Mouse (Mus musculus) forebrain, embryonic 11.5 days (tissue): ENCODE results near the gene Pgls. TPM values are rescaled to one million over a fixed set of nuclear protein-coding genes. Genes with fewer than 3 reads are reported as not detected.

Source experiments
- ATAC-seq: fragments of 200-750 bp; cut with Nextera tagmentation; replicated peaks from 2 replicates; pipeline ENCODE4 v1.8.0; 2017; ENCODE audit warnings: moderate TSS enrichment; ENCODE audit not compliant: low FRiP score
- DNase-seq: peaks from one replicate; pipeline ENCODE4 v3.0.0-alpha.2; 2017; ENCODE audit warnings: low spot score
- H3K27ac ChIP-seq: fragments of 300-500 bp; sonication (generic); 2 replicates; pipeline ENCODE4 v1.5.1; 2014; ENCODE audit warnings: low read depth, low read length
- H3K27me3 ChIP-seq: fragments of 300-500 bp; sonication (generic); 2 replicates; pipeline ENCODE4 v1.6.1; 2014; ENCODE audit warnings: mild to moderate bottlenecking, low read length, mixed read lengths; ENCODE audit not compliant: control insufficient read depth, insufficient read depth
- H3K36me3 ChIP-seq: fragments of 300-500 bp; sonication (generic); 2 replicates; pipeline ENCODE4 v1.6.1; 2014; ENCODE audit warnings: mild to moderate bottlenecking, low read length, moderate library complexity, mixed read lengths; ENCODE audit not compliant: control insufficient read depth, insufficient read depth
- H3K4me1 ChIP-seq: fragments of 300-500 bp; sonication (generic); replicated peaks from 2 replicates; pipeline ENCODE4 v1.6.1; 2014; ENCODE audit warnings: low read length, mixed read lengths; ENCODE audit not compliant: control insufficient read depth, insufficient read depth
- H3K4me2 ChIP-seq: fragments of 300-500 bp; sonication (generic); 2 replicates; pipeline ENCODE4 v1.6.1; 2014; ENCODE audit warnings: low read depth, mild to moderate bottlenecking, low read length, moderate library complexity, mixed read lengths; ENCODE audit not compliant: severe bottlenecking
- H3K4me3 ChIP-seq: fragments of 300-500 bp; sonication (generic); 2 replicates; pipeline ENCODE4 v1.5.1; 2014; ENCODE audit warnings: low read depth, low read length
- H3K9ac ChIP-seq: fragments of 300-500 bp; sonication (generic); 2 replicates; pipeline ENCODE4 v1.6.1; 2014; ENCODE audit warnings: low read length
- H3K9me3 ChIP-seq: fragments of 300-500 bp; sonication (generic); 2 replicates; pipeline ENCODE4 v1.6.1; 2016; ENCODE audit warnings: low read length, mixed read lengths; ENCODE audit not compliant: control insufficient read depth
- WGBS: fragments of 180-500 bp; shearing (Covaris S2); extraction: QIAGEN DNeasy Blood & Tissue Kit; methylation state at CpG from one replicate; pipeline ENCODE4 v1.1.7; 2014; 5-methylcytosine and 5-hydroxymethylcytosine counted together
- polyA plus RNA-seq: library from polyadenylated mRNA; unstranded; fragments of >200 nt; fragmentation: Nextera tagmentation; extraction: Ambion mirVana; gene quantifications from 2 replicates; pipeline ENCODE4 v1.2.1, GENCODE M21; 2014

The Pgls gene
- polyA plus RNA-seq, 1 experiment from 2014 or later, result 218 TPM

- peaks cover 3% of the 10 kb centered on the region; the same call in 1 of the 2 replicates for H3K9me3 ChIP-seq
- DNase-seq (no peak), ATAC-seq (no peak)
- no peak overlapping the region for H3K4me2 ChIP-seq
- 69% methylated on average over 2 of the region's 2 CpGs for WGBS
- peaks cover 20% of the 10 kb centered on the region for H3K27me3 ChIP-seq
- H3K4me1 ChIP-seq, result peaks cover 8% of the 10 kb centered on the region; the same call in 1 of the 2 replicates
- H3K27ac ChIP-seq, result no peak overlapping the region
- no peak overlapping the region for H3K9ac ChIP-seq
- no peak overlapping the region for H3K4me3 ChIP-seq
- H3K36me3 ChIP-seq, result no peaks in the 10 kb centered on the region
Measured at GRCm38 (mm10) chr8:71631897-71632296, 39.9 kb downstream of the Pgls start.

GRCm38 (mm10) chr8:71633164-71633563 is 41.2 kb downstream of the Pgls start:
- peaks cover 20% of the 10 kb centered on the region for H3K27me3 ChIP-seq
- ATAC-seq (no peak), DNase-seq (peak; percentile 63)
- no peak overlapping the region for H3K4me2 ChIP-seq
- peaks cover 3% of the 10 kb centered on the region; the same call in 1 of the 2 replicates for H3K9me3 ChIP-seq
- no peak overlapping the region for H3K4me3 ChIP-seq
- no peak overlapping the region for H3K27ac ChIP-seq
- 9% methylated on average over 16 of the region's 22 CpGs for WGBS
- H3K36me3 ChIP-seq, result no peaks in the 10 kb centered on the region
- H3K9ac ChIP-seq, result no peak overlapping the region
- peaks cover 8% of the 10 kb centered on the region; the same call in 1 of the 2 replicates for H3K4me1 ChIP-seq

GRCm38 (mm10) chr8:71633981-71634667 is 42.1 kb downstream of the Pgls start:
- DNase-seq (peak; percentile 84), ATAC-seq (peak; percentile 52)
- 2% methylated on average over 26 of the region's 26 CpGs for WGBS
- 0 out of 2 replicates have a peak overlapping the region, but pooled peaks have one; percentile 6 for H3K4me3 ChIP-seq
- H3K4me2 ChIP-seq, result peak overlapping the region; percentile 42; the same call in 1 of the 2 replicates
- H3K27me3 ChIP-seq, result peaks cover 20% of the 10 kb centered on the region
- no peak overlapping the region for H3K27ac ChIP-seq
- peaks cover 3% of the 10 kb centered on the region; the same call in 1 of the 2 replicates for H3K9me3 ChIP-seq
- H3K36me3 ChIP-seq, result no peaks in the 10 kb centered on the region
- peak overlapping the region; percentile 45; the same call in 1 of the 2 replicates for H3K9ac ChIP-seq
- peaks cover 6% of the 10 kb centered on the region; the same call in 1 of the 2 replicates for H3K4me1 ChIP-seq

GRCm38 (mm10) chr8:71637149-71638095 is 45.4 kb downstream of the Pgls start:
- H3K4me1 ChIP-seq, result peaks cover 5% of the 10 kb centered on the region; the same call in 1 of the 2 replicates
- H3K27ac ChIP-seq, result no peak overlapping the region
- peaks cover 3% of the 10 kb centered on the region; the same call in 1 of the 2 replicates for H3K9me3 ChIP-seq
- DNase-seq (no peak), ATAC-seq (no peak)
- H3K4me2 ChIP-seq, result no peak overlapping the region
- H3K27me3 ChIP-seq, result peaks cover 7% of the 10 kb centered on the region
- no peak overlapping the region for H3K9ac ChIP-seq
- H3K36me3 ChIP-seq, result no peaks in the 10 kb centered on the region
- WGBS, result 63% methylated on average over 8 of the region's 8 CpGs
- no peak overlapping the region for H3K4me3 ChIP-seq

GRCm38 (mm10) chr8:71638321-71638720 is 46.3 kb downstream of the Pgls start:
- WGBS, result 82% methylated on average over 6 of the region's 6 CpGs
- peaks cover 7% of the 10 kb centered on the region for H3K27me3 ChIP-seq
- H3K4me3 ChIP-seq, result no peak overlapping the region
- no peak for ATAC-seq
- H3K27ac ChIP-seq, result no peak overlapping the region
- H3K4me2 ChIP-seq, result no peak overlapping the region
- H3K9me3 ChIP-seq, result no peaks in the 10 kb centered on the region
- H3K9ac ChIP-seq, result no peak overlapping the region
- no peak for DNase-seq
- no peaks in the 10 kb centered on the region for H3K36me3 ChIP-seq
- peaks cover 5% of the 10 kb centered on the region; the same call in 1 of the 2 replicates for H3K4me1 ChIP-seq

GRCm38 (mm10) chr8:71639318-71639717 is 47.3 kb downstream of the Pgls start:
- Histone ChIP-seq H3K36me3 (no peaks in the 10 kb centered on the region), H3K9ac (no peak overlapping the region), H3K9me3 (no peaks in the 10 kb centered on the region), H3K4me3 (no peak overlapping the region), H3K4me1 (peaks cover 4% of the 10 kb centered on the region; the same call in 1 of the 2 replicates), H3K4me2 (no peak overlapping the region), H3K27ac (no peak overlapping the region), H3K27me3 (peaks cover 4% of the 10 kb centered on the region)
- DNase-seq (no peak), ATAC-seq (no peak)
- WGBS, result 88% methylated on average over 4 of the region's 4 CpGs

- no peak for ATAC-seq
- no peaks in the 10 kb centered on the region for H3K9me3 ChIP-seq
- H3K9ac ChIP-seq, result no peak overlapping the region
- H3K4me1 ChIP-seq, result no peaks in the 10 kb centered on the region
- no peaks in the 10 kb centered on the region for H3K27me3 ChIP-seq
- DNase-seq, result no peak
- no peak overlapping the region for H3K4me2 ChIP-seq
- WGBS, result 87% methylated on average over 9 of the region's 9 CpGs
- H3K4me3 ChIP-seq, result no peak overlapping the region
- H3K27ac ChIP-seq, result no peak overlapping the region
- no peaks in the 10 kb centered on the region for H3K36me3 ChIP-seq
Measured at GRCm38 (mm10) chr8:71645510-71645909, 53.5 kb downstream of the Pgls start.
